Mouse (Mus musculus): ENCODE data around the gene Fbf1. TPM values are rescaled to one million over a fixed set of nuclear protein-coding genes. Genes with fewer than 3 reads are reported as not detected.

Fbf1 gene
- 33.9 and 37.8 TPM in 2 replicates for polyA plus RNA-seq (2012; ENCODE audit: insufficient read depth, low replicate concordance)

DNA sequence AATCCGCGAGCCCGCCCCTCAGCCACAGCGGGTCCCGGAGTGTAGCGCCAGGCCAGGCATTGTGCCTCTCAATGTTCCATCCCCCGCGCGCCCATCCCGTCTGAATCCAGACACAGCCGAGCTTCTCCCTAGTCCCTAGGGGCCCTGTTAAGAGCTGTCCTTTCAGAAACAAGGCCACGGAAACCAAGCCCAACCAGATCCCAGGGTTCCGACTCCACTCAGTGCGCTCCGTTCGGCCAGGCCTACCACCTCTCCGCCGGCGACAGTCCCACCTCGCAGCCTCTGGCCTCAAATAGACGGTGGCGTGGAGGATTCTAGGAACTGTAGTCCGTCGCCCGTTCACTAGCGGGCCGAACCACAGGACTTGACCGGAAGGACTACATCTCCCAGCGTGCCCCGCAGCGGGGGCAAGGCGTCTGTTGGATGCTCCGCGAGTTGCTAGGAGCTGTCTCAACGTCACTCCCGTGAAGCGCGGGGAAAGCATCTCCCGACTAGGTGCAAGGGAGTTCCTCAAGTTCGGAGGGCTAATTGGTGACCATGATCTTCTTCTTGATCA lies at the start of gene Fbf1:
Fbf1 (minus strand) TSS at position 283 of the 556 bp plus-strand sequence.
- H3K36me3 ChIP-seq (replicated peaks; ENCODE audit: low read length), result peaks cover 60% of the 10 kb centered on the region
- no peaks in the 10 kb centered on the region for H3K27me3 ChIP-seq (replicated peaks)
- H3K4me3 ChIP-seq (replicated peaks), result peak within 1 kb of the TSS; percentile 95
- H3K9me3 ChIP-seq, result no peaks in the 10 kb centered on the region
- H3K4me1 ChIP-seq, result peaks cover 60% of the 10 kb centered on the region
- no peak for TF ChIP-seq FLI1 (IDR thresholded peaks at IDR 0.05; ENCODE audit: low read length)
- TF ChIP-seq GATA1 (IDR thresholded peaks at IDR 0.05; ENCODE audit: borderline replicate concordance, low read length), result no peak

DNA sequence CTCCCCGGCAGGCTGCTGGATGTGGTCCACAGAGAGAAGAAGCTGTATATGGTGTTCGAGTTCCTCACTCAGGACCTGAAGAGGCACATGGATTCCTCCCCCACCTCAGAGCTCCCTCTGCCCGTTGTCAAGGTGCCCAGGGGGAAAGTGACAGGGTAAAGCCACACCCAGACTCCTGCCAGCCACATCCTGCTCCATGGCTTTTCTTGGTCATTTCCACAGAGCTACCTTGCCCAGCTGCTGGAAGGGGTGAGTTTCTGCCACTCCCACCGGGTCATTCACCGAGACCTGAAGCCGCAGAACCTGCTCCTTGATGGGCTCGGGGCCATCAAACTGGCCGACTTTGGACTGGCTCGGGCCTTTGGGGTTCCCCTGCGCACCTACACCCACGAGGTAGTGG lies 48.6 kb upstream of the Fbf1 start:
- Histone ChIP-seq H3K4me1 (peaks cover 65% of the 10 kb centered on the region), H3K36me3 (replicated peaks; ENCODE audit: low read length) (peaks cover 23% of the 10 kb centered on the region), H3K9me3 (peaks cover 8% of the 10 kb centered on the region), H3K27me3 (replicated peaks) (peaks cover 13% of the 10 kb centered on the region), H3K4me3 (replicated peaks) (no peak overlapping the region)
- TF ChIP-seq FLI1 (IDR thresholded peaks at IDR 0.05; ENCODE audit: low read length), result no peak
- no peak for TF ChIP-seq GATA1 (IDR thresholded peaks at IDR 0.05; ENCODE audit: borderline replicate concordance, low read length)

- Histone ChIP-seq H3K27me3 (replicated peaks) (peaks cover 7% of the 10 kb centered on the region), H3K4me1 (peaks cover 62% of the 10 kb centered on the region), H3K4me3 (replicated peaks) (no peak overlapping the region), H3K36me3 (replicated peaks; ENCODE audit: low read length) (peaks cover 28% of the 10 kb centered on the region), H3K9me3 (peaks cover 2% of the 10 kb centered on the region; the same call in 1 of the 2 replicates)
- TF ChIP-seq GATA1 (IDR thresholded peaks at IDR 0.05; ENCODE audit: borderline replicate concordance, low read length) (no peak), FLI1 (IDR thresholded peaks at IDR 0.05; ENCODE audit: low read length) (no peak)
These were observed 48.0 kb upstream of the Fbf1 start for GRCm38 (mm10) chr11:116215991-116216390.

DNA sequence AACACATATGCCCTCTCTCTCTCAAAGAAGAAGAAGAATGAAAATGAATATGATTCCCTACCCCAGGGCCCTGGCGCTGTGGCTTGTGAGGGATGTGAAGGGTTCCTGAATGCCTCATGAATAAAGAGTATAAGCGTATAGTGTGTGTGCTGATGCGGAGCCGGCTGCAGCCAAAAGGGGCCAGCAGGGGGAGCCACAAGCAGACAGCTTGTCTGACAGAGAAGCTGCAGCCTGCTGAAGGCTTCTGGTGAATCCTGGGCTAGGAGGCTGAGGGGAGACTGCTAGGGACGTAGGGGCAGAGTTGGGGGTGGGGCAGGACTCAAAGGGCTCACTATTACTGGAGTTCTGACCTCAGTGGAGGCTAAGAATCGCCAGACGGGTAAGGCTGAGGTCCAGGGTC lies 47.2 kb upstream of the Fbf1 start:
- Histone ChIP-seq H3K4me3 (replicated peaks) (no peak overlapping the region), H3K36me3 (replicated peaks; ENCODE audit: low read length) (peaks cover 36% of the 10 kb centered on the region), H3K27me3 (replicated peaks) (no peaks in the 10 kb centered on the region), H3K9me3 (no peaks in the 10 kb centered on the region), H3K4me1 (peaks cover 59% of the 10 kb centered on the region)
- no peak for TF ChIP-seq FLI1 (IDR thresholded peaks at IDR 0.05; ENCODE audit: low read length)
- TF ChIP-seq GATA1 (IDR thresholded peaks at IDR 0.05; ENCODE audit: borderline replicate concordance, low read length), result no peak

DNA sequence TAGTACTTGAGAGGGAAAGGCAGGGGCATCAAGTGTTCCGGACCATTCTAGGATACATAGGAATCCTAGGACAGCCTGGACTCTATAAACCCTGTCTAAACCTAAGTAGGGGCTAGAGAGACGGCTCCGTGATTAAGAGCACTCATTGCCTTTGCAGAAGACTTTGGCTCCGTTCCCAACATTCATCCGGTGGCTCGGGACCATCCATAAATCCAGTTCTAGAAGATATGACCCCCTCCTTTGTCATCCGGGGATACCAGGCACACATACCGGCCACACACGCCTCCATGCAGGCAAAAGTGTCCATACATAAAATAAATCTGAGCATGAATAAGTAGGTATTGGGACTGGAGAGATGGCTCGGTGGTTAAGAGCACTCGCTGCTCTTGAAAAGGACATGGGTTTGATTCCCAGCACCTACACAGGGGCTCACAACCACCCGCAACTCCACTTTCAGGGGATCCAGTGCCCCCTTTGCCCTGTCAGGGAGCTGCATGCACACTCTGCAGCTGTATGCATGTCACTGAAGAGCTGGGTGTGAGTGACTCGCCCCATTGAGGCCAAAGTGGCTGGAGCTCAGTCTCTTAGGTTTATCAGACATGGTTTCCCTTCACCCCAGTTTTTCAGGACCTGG lies 46.0 kb upstream of the Fbf1 start:
- no peaks in the 10 kb centered on the region for H3K9me3 ChIP-seq
- H3K4me3 ChIP-seq (replicated peaks), result no peak overlapping the region
- peaks cover 43% of the 10 kb centered on the region for H3K36me3 ChIP-seq (replicated peaks; ENCODE audit: low read length)
- TF ChIP-seq FLI1 (IDR thresholded peaks at IDR 0.05; ENCODE audit: low read length) (no peak), GATA1 (IDR thresholded peaks at IDR 0.05; ENCODE audit: borderline replicate concordance, low read length) (no peak)
- peaks cover 49% of the 10 kb centered on the region for H3K4me1 ChIP-seq
- H3K27me3 ChIP-seq (replicated peaks), result no peaks in the 10 kb centered on the region

- H3K27me3 ChIP-seq (replicated peaks), result no peaks in the 10 kb centered on the region
- no peaks in the 10 kb centered on the region for H3K9me3 ChIP-seq
- no peak for TF ChIP-seq GATA1 (IDR thresholded peaks at IDR 0.05; ENCODE audit: borderline replicate concordance, low read length)
- TF ChIP-seq FLI1 (IDR thresholded peaks at IDR 0.05; ENCODE audit: low read length), result no peak
- peaks cover 38% of the 10 kb centered on the region for H3K4me1 ChIP-seq
- H3K36me3 ChIP-seq (replicated peaks; ENCODE audit: low read length), result peaks cover 49% of the 10 kb centered on the region
- H3K4me3 ChIP-seq (replicated peaks), result no peak overlapping the region
These were observed 44.9 kb upstream of the Fbf1 start for GRCm38 (mm10) chr11:116212847-116213246.

- no peak for TF ChIP-seq GATA1 (IDR thresholded peaks at IDR 0.05; ENCODE audit: borderline replicate concordance, low read length)
- TF ChIP-seq FLI1 (IDR thresholded peaks at IDR 0.05; ENCODE audit: low read length), result no peak
- Histone ChIP-seq H3K27me3 (replicated peaks) (no peaks in the 10 kb centered on the region), H3K9me3 (peaks cover 5% of the 10 kb centered on the region; the same call in 1 of the 2 replicates), H3K4me1 (peaks cover 16% of the 10 kb centered on the region), H3K4me3 (replicated peaks) (no peak overlapping the region), H3K36me3 (replicated peaks; ENCODE audit: low read length) (peaks cover 67% of the 10 kb centered on the region)
These were observed 42.7 kb upstream of the Fbf1 start for GRCm38 (mm10) chr11:116210696-116211095.

DNA sequence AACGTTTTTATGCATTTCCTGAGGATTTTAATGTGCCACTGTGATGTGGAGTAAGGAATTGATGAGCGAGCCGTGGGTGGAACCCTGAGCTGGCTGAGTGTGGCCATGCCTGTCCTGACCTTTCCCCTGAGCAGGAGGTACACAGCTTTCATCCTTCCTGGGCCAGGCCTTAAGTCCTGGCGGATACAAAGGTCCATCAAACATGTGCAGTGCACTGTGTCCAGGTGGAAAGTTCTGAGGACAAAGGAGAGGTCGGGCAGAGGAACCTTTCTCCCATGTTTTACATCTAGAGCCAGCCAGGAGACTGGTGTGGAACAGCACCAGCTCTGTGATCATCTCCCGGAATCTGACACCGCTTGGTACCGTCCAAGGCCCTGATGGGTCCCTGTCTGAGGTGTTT lies 41.3 kb upstream of the Fbf1 start:
- Histone ChIP-seq H3K9me3 (peaks cover 5% of the 10 kb centered on the region; the same call in 1 of the 2 replicates), H3K36me3 (replicated peaks; ENCODE audit: low read length) (peaks cover 69% of the 10 kb centered on the region), H3K4me3 (replicated peaks) (no peak overlapping the region), H3K27me3 (replicated peaks) (no peaks in the 10 kb centered on the region), H3K4me1 (peaks cover 10% of the 10 kb centered on the region)
- no peak for TF ChIP-seq GATA1 (IDR thresholded peaks at IDR 0.05; ENCODE audit: borderline replicate concordance, low read length)
- TF ChIP-seq FLI1 (IDR thresholded peaks at IDR 0.05; ENCODE audit: low read length), result no peak

DNA sequence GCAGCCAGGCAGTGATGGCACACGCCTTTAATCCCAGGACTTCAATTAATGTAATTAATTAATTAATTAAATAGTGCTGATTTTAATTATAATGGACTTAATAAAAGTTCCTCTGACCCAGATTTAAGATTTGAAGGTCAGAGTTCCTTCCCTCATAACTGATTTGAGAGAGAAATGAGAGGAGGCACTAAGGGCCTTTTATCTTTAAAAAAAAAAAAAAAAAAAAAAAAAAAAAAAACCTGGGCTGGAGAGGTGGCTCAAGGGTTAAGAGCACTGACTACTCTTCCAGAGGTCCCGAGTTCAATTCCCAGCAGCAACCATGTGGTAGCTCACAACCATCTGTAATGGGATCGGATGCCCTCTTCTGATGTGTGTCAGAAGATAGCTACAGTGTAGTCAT lies 40.7 kb upstream of the Fbf1 start:
- no peaks in the 10 kb centered on the region for H3K27me3 ChIP-seq (replicated peaks)
- no peak for TF ChIP-seq GATA1 (IDR thresholded peaks at IDR 0.05; ENCODE audit: borderline replicate concordance, low read length)
- no peak for TF ChIP-seq FLI1 (IDR thresholded peaks at IDR 0.05; ENCODE audit: low read length)
- no peak overlapping the region for H3K4me3 ChIP-seq (replicated peaks)
- H3K36me3 ChIP-seq (replicated peaks; ENCODE audit: low read length), result peaks cover 70% of the 10 kb centered on the region
- peaks cover 5% of the 10 kb centered on the region; the same call in 1 of the 2 replicates for H3K9me3 ChIP-seq
- H3K4me1 ChIP-seq, result peaks cover 7% of the 10 kb centered on the region

DNA sequence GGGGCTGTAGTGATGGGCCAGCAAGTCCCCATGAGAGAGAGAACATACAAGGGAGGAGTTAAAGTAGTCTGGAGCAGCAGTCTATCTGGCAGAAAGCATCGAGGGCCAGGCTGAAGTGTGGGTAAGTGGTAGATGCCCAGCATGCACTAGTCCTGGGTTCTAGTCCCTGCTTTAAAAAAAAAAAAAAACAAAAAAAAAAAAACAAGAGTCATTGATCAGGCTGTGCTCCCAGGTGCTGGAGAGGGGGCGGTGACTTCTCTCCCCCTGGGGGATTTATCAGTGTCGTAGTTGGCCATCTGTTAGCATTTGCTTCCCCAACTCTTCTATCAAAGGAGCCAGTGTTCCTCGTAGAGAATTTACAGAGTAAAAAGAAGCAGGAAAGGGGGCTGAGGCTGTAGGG lies 38.7 kb upstream of the Fbf1 start:
- Histone ChIP-seq H3K27me3 (replicated peaks) (no peaks in the 10 kb centered on the region), H3K9me3 (peaks cover 5% of the 10 kb centered on the region; the same call in 1 of the 2 replicates), H3K4me3 (replicated peaks) (no peak overlapping the region), H3K36me3 (replicated peaks; ENCODE audit: low read length) (peaks cover 77% of the 10 kb centered on the region), H3K4me1 (peaks cover 10% of the 10 kb centered on the region)
- TF ChIP-seq FLI1 (IDR thresholded peaks at IDR 0.05; ENCODE audit: low read length), result no peak
- TF ChIP-seq GATA1 (IDR thresholded peaks at IDR 0.05; ENCODE audit: borderline replicate concordance, low read length), result no peak
